Mouse (Mus musculus) heart, postnatal 36 days (tissue): Measurements from ENCODE around the gene Tmem222. TPM values are rescaled to one million over a fixed set of nuclear protein-coding genes. Genes with fewer than 3 reads are reported as not detected.

Experiments used
- DNase-seq, 2 experiments: peaks; one replicate each; pipeline ENCODE4 v3.0.0; 2021 to 2022
- intact Hi-C: fragments of 180-260 bp; cut with DNase I; formaldehyde crosslinking; loops from one replicate; pipeline ENCODE4 v1.15.1; 2025
- total RNA-seq, 2 experiments: library from RNA; stranded (reverse); gene quantifications; 2 replicates each; pipeline ENCODE4 v1.2.3; 2021

Tmem222 gene
- total RNA-seq, 2 experiments from 2014 or later = 30.6 to 30.7 TPM

- intact Hi-C loops = no loop called here
- no peak for DNase-seq
Measured at GRCm38 (mm10) chr4:133286476-133287077, 9.0 kb upstream of the Tmem222 start.

GRCm38 (mm10) chr4:133285950-133286349, 8.4 kb upstream of the Tmem222 start:
- intact Hi-C loops = no loop called here
- DNase-seq = no peak

- DNase-seq = no peak
- intact Hi-C loops = no loop called here
Measured at GRCm38 (mm10) chr4:133285299-133285698, 7.7 kb upstream of the Tmem222 start.

GRCm38 (mm10) chr4:133282656-133283055, 5.1 kb upstream of the Tmem222 start:
- DNase-seq = no peak
- intact Hi-C loops = no loop called here

- no peak for DNase-seq
- intact Hi-C loops = no loop called here
Measured at GRCm38 (mm10) chr4:133281951-133282481, 4.4 kb upstream of the Tmem222 start.

GRCm38 (mm10) chr4:133281513-133281912, 3.9 kb upstream of the Tmem222 start:
- DNase-seq = no peak
- intact Hi-C loops = no loop called here

GRCm38 (mm10) chr4:133278482-133278881, 890 bp upstream of the Tmem222 start:
- DNase-seq = no peak
- intact Hi-C loops = loop anchor here (2.0 kb wide), 1 partner anchor 60 kb away; no protein-coding TSS in a partner anchor

- DNase-seq = no peak
- intact Hi-C loops = loop anchor here (2.0 kb wide), 1 partner anchor 61 kb away; no protein-coding TSS in a partner anchor
Measured at GRCm38 (mm10) chr4:133278067-133278466, 475 bp upstream of the Tmem222 start.

- intact Hi-C loops = no loop called here
- no peak for DNase-seq
Measured at GRCm38 (mm10) chr4:133270929-133271328, 6.7 kb downstream of the Tmem222 start.

- intact Hi-C loops = no loop called here
- DNase-seq = peak; percentile 57
Measured at GRCm38 (mm10) chr4:133269596-133269995, 8.0 kb downstream of the Tmem222 start.

GRCm38 (mm10) chr4:133268931-133269330, 8.7 kb downstream of the Tmem222 start:
- intact Hi-C loops = no loop called here
- DNase-seq = no peak

GRCm38 (mm10) chr4:133266248-133266880, 11.2 kb downstream of the Tmem222 start:
- DNase-seq = no peak
- intact Hi-C loops = no loop called here

- intact Hi-C loops = no loop called here
- no peak for DNase-seq
Measured at GRCm38 (mm10) chr4:133265759-133266158, 11.8 kb downstream of the Tmem222 start.

- no peak for DNase-seq
Measured at GRCm38 (mm10) chr4:133265297-133265696, 12.3 kb downstream of the Tmem222 start.

GRCm38 (mm10) chr4:133264559-133264958, 13.0 kb downstream of the Tmem222 start:
- intact Hi-C loops = no loop called here
- DNase-seq = no peak

More at GRCm38 (mm10) chr4:133265297-133265696, 12.3 kb downstream of the Tmem222 start:
- intact Hi-C loops = no loop called here

- intact Hi-C loops = no loop called here
- DNase-seq = no peak
Measured at GRCm38 (mm10) chr4:133263756-133264155, 13.8 kb downstream of the Tmem222 start.

GRCm38 (mm10) chr4:133262882-133263281, 14.7 kb downstream of the Tmem222 start, which contains the start of gene Sytl1:
Gene Sytl1, minus strand, starts transcription at chr4:133263113.
- DNase-seq = no peak
- intact Hi-C loops = no loop called here

- intact Hi-C loops = no loop called here
- no peak for DNase-seq
Measured at GRCm38 (mm10) chr4:133262375-133262765, 15.2 kb downstream of the Tmem222 start.

- no peak for DNase-seq
- intact Hi-C loops = no loop called here
Measured at GRCm38 (mm10) chr4:133261641-133262374, 15.8 kb downstream of the Tmem222 start.

- intact Hi-C loops = no loop called here
Measured at GRCm38 (mm10) chr4:133257798-133258408, 19.7 kb downstream of the Tmem222 start.

GRCm38 (mm10) chr4:133257230-133257629, 20.4 kb downstream of the Tmem222 start:
- intact Hi-C loops = no loop called here
- DNase-seq = no peak

More at GRCm38 (mm10) chr4:133257798-133258408, 19.7 kb downstream of the Tmem222 start:
- DNase-seq = no peak
